Mouse (Mus musculus) heart, adult 2 months (tissue): ENCODE measurements around the gene Sar1a.

Experiments
- CTCF ChIP-seq: fragments of 200-600 bp; IDR thresholded peaks from 2 replicates; pipeline ENCODE4 v1.8.1; 2022; ENCODE audit warnings: antibody characterized with exemption, mild to moderate bottlenecking, moderate library complexity
- POLR2A ChIP-seq: fragments of 200-500 bp; IDR thresholded peaks from 2 replicates; pipeline ENCODE4 v1.6.1; 2011; ENCODE audit warnings: mild to moderate bottlenecking, low read depth, low read length, control low read depth; ENCODE audit not compliant: insufficient read depth

GRCm38 (mm10) chr10:61742336-61742735, 62.2 kb downstream of the Sar1a start:
- TF ChIP-seq CTCF: no peak
- no peak for TF ChIP-seq POLR2A
